Mouse (Mus musculus) thymus, postnatal 36 days (tissue): Measurements from ENCODE around the gene Iqsec1.

Source experiments
- DNase-seq, 2 experiments: peaks; one replicate each; pipeline ENCODE4 v3.0.0; 2022; ENCODE audit warnings: mixed read lengths in 2 of 2

Gene Iqsec1

GRCm38 (mm10) chr6:90751624-90752023 lies 236.9 kb downstream of the Iqsec1 start:
- DNase-seq: peak in 1 of 2 experiments; percentile 43

- DNase-seq: no peak
These were observed 238.4 kb downstream of the Iqsec1 start for GRCm38 (mm10) chr6:90750091-90750490.

- no peak for DNase-seq
These were observed 239.0 kb downstream of the Iqsec1 start for GRCm38 (mm10) chr6:90749414-90749937.

GRCm38 (mm10) chr6:90748976-90749375 lies 239.5 kb downstream of the Iqsec1 start:
- DNase-seq: no peak

GRCm38 (mm10) chr6:90746331-90746864 lies 242.1 kb downstream of the Iqsec1 start:
- DNase-seq: peak; percentile 43 to 55

GRCm38 (mm10) chr6:90745401-90746198 lies 242.9 kb downstream of the Iqsec1 start:
- peak in 1 of 2 experiments; percentile 37 for DNase-seq

GRCm38 (mm10) chr6:90742453-90742852 lies 246.0 kb downstream of the Iqsec1 start:
- DNase-seq: no peak

GRCm38 (mm10) chr6:90741717-90742116 lies 246.8 kb downstream of the Iqsec1 start:
- peak; percentile 41 to 55 for DNase-seq

- DNase-seq: no peak
These were observed 247.4 kb downstream of the Iqsec1 start for GRCm38 (mm10) chr6:90741056-90741420.

GRCm38 (mm10) chr6:90740348-90741055 lies 248.0 kb downstream of the Iqsec1 start:
- peak; percentile 44 to 64 for DNase-seq

GRCm38 (mm10) chr6:90737376-90737775 lies 251.1 kb downstream of the Iqsec1 start:
- peak; percentile 90 to 91 for DNase-seq

- DNase-seq: peak; percentile 59 to 69
These were observed 251.7 kb downstream of the Iqsec1 start for GRCm38 (mm10) chr6:90736691-90737245.

GRCm38 (mm10) chr6:90736074-90736672 lies 252.3 kb downstream of the Iqsec1 start:
- DNase-seq: peak; percentile 39 to 62

- no peak for DNase-seq
These were observed 253.0 kb downstream of the Iqsec1 start for GRCm38 (mm10) chr6:90735396-90736036.

- no peak for DNase-seq
These were observed 253.7 kb downstream of the Iqsec1 start for GRCm38 (mm10) chr6:90734806-90735205.

- DNase-seq: no peak
These were observed 257.2 kb downstream of the Iqsec1 start for GRCm38 (mm10) chr6:90731327-90731726.

GRCm38 (mm10) chr6:90729829-90730228 lies 258.7 kb downstream of the Iqsec1 start:
- no peak for DNase-seq

GRCm38 (mm10) chr6:90728491-90728931 lies 260.0 kb downstream of the Iqsec1 start:
- peak; percentile 79 to 82 for DNase-seq

- no peak for DNase-seq
These were observed 260.7 kb downstream of the Iqsec1 start for GRCm38 (mm10) chr6:90727826-90728225.

GRCm38 (mm10) chr6:90726711-90727122 lies 261.8 kb downstream of the Iqsec1 start:
- no peak for DNase-seq

GRCm38 (mm10) chr6:90725526-90725925 lies 263.0 kb downstream of the Iqsec1 start:
- no peak for DNase-seq

- DNase-seq: no peak
These were observed 265.5 kb downstream of the Iqsec1 start for GRCm38 (mm10) chr6:90722993-90723392.
